Mouse (Mus musculus): ENCODE measurements around the gene Gm20894. TPM values are rescaled to one million over a fixed set of nuclear protein-coding genes. Genes with fewer than 3 reads are reported as not detected.
"Not testable (repeated sequence)": the region's sequence is repeated elsewhere in the genome, so short reads cannot be mapped to it uniquely, and the experiment has no call there.

Gm20894 gene
- total RNA-seq (2021), result not detected
- long read RNA-seq, experiment 1, result 0 reads
- long read RNA-seq, experiment 2, result 0 reads

DNA sequence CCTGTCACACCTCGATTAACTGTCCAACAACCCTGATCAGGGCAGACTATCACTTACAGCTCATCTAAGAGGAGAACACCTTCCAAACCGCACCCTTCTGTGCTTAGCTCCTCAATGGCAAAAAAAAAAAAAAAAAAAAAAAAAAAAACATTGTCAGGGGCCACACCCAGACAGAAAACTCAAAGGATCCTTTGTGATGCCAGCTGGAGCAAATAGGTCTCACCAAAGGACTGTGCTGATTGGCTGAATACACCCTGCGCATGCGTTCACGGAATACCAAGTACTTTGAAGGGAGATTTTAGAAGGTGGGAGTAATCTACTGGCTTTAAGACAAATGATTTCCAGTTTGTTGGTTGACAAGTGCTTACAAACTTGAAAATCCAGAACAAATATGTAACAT lies at the start of gene Gm20894:
TSS of gene Gm20894 (minus strand) at position 101 of the 400 bp plus-strand sequence.
- DNase-seq, result not testable (repeated sequence)
